Mouse (Mus musculus): ENCODE results near the gene Rin2. TPM values are rescaled to one million over a fixed set of nuclear protein-coding genes. Genes with fewer than 3 reads are reported as not detected.

Rin2 gene
- 13.1 and 16.0 TPM in 2 replicates for polyA plus RNA-seq (2016; fragmentation: Nextera tagmentation; extraction: Ambion mirVana)

DNA sequence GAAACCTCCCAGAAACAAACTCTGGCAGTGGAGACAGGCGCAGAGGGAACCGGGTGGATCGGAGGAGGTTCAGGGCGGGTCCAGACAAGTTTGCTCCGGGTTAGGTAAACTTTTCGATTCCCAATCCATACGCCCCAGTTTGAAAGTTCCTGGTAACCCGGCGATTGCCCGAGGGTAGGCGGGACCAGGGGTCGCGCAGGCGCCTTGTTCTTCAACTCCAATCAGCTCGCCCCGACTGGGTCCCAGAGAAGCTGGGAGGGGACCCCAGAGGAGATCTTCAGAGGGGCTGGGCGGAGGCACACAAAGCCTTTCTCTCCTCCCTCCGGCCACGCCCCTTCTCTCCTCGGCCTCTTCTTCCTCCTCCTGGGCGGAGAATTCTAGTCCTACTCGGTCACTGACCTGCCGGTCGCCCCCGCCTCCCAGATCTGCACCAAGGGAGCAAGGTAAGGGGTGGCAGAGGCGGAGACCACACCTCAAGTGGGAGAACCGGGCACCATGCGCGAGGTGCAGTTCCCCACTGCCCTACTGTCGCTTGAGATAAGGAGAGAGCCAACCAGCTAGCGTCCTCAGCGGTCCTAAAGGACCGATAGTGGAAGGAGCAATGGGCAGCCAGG is at the start of gene Rin2:
Rin2 (plus strand) TSS at position 74 of the 614 bp plus-strand sequence.
- Histone ChIP-seq H3K9me3 (peaks cover 6% of the 10 kb centered on the region; the same call in 1 of the 2 replicates), H3K27me3 (ENCODE audit: insufficient read depth, poor library complexity, severe bottlenecking) (no peaks in the 10 kb centered on the region; the same call in 1 of the 2 replicates), H3K4me1 (replicated peaks) (peaks cover 27% of the 10 kb centered on the region), H3K27ac (peak within 1 kb of the TSS; percentile 89), H3K36me3 (no peaks in the 10 kb centered on the region), H3K4me3 (peak within 1 kb of the TSS; percentile 77)
- under 1% methylated on average over 33 of the region's 33 CpGs for WGBS
- DNase-seq (ENCODE audit: low spot score): peak; percentile 85

DNA sequence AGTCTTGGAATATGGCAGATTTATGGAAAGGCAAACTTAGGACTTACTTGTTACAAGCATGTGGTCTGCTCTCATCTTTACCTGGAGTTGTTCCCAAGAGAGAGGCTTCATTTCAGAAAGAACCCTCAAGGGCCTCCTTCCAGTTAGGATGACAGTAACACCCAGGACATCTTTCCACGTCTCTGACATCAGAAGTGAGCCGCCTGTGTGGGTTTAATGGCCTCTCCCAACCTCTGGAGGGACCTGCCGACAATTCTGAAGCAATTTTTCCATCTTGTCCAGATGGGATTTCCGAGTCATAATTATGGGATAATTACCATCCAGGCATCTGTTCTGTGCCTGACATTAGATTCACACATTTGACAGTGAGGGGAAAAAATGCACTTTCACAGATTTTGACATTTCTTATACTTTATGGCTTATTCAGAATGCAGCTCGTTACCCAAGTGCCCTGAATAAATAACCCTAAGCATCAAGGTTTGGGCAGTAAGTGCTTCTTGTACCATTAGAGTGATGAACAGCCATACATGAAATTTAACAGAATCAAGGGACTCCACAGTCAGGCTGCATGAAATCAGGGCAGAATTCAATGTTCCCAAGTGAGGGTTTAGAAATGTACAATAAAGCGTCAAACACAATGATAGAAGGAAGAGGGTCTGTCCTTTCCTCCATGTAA is 43.8 kb upstream of the Rin2 start:
- Histone ChIP-seq H3K27ac (no peak overlapping the region), H3K4me3 (no peak overlapping the region), H3K4me1 (replicated peaks) (no peaks in the 10 kb centered on the region; the same call in 1 of the 2 replicates), H3K36me3 (no peaks in the 10 kb centered on the region), H3K27me3 (ENCODE audit: insufficient read depth, poor library complexity, severe bottlenecking) (no peaks in the 10 kb centered on the region), H3K9me3 (no peaks in the 10 kb centered on the region)
- no peak for DNase-seq (ENCODE audit: low spot score)
- 81% methylated on average over 6 of the region's 6 CpGs for WGBS

DNA sequence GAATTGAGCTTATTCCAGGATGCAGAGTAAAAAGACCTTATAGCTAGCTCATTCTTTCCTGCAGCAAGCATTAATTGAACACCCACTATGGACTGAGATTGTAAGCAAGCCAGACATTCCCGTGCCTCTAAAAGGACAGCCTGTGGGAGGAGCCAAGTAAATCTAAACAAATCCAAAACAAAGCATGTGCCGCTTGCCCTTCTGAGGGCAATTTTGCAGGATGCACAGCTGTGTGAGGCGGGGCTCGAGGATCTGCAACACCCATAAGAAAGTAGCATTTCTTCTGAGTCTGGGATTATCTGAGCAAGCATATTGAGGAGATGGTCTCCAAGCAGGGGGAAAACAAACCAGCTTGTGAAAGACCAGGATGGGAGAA is 43.2 kb upstream of the Rin2 start:
- Histone ChIP-seq H3K27ac (no peak overlapping the region), H3K27me3 (ENCODE audit: insufficient read depth, poor library complexity, severe bottlenecking) (no peaks in the 10 kb centered on the region), H3K4me1 (replicated peaks) (no peaks in the 10 kb centered on the region; the same call in 1 of the 2 replicates), H3K9me3 (no peaks in the 10 kb centered on the region), H3K4me3 (no peak overlapping the region), H3K36me3 (no peaks in the 10 kb centered on the region)
- WGBS: 57% methylated on average over 4 of the region's 4 CpGs
- DNase-seq (ENCODE audit: low spot score): no peak

DNA sequence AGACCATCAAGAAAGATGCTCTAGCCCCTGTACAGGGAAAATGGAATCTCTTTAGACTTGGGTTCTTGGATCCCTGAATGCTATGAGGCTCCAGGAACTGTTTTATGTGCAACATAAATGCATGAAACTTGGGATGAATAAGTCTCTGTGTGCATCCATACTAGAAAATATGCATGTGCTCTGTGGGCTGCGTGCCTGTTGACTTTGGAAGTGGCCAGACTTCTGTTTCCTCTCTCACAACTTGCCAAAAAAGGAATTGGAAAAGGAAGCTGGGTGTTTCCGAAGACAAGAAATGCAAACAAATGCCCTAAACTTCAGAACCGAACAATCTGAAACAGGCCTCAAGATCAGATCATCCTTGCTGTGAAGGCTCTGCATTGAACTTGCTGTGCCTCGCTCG is 41.2 kb upstream of the Rin2 start:
- H3K27me3 ChIP-seq (ENCODE audit: insufficient read depth, poor library complexity, severe bottlenecking): no peaks in the 10 kb centered on the region
- H3K36me3 ChIP-seq: no peaks in the 10 kb centered on the region
- no peaks in the 10 kb centered on the region; the same call in 1 of the 2 replicates for H3K4me1 ChIP-seq (replicated peaks)
- WGBS: 82% methylated on average over 5 of the region's 5 CpGs
- H3K4me3 ChIP-seq: no peak overlapping the region
- DNase-seq (ENCODE audit: low spot score): no peak
- H3K9me3 ChIP-seq: no peaks in the 10 kb centered on the region
- no peak overlapping the region for H3K27ac ChIP-seq

DNA sequence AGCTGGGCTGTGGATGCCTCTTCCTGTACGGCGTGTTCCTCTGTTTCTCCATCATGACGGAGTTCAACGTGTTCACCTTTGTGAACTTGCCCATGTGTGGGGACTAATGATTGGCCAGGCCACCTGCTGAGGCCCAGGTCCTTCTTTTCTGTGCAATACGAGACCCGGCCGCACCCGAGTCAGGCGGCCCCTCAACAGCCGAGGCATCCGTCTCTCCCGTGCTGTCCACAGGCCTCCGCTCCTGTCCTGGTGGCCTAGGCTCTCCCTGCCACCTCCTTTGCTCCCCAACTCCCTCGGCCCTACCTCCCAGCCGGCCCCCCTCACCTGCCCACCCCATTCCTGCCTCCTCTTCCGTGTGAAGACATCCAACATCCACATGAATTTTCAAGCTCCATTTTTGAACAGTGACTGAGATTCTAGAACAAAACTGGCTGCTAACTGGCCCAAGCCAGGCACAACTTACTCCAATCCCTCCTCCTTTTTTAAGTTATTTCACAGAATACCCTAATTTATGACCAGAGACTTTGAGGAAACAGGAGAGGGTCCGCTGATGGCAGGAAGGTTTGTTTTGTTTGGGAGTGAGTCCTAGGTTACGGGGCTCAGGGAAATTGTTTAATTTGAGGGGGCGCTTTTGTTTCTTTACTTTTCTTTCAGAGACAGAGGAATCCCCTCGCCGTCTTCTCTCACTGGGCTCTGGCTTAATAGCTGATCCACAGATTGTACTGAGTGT is 34.6 kb upstream of the Rin2 start:
- H3K9me3 ChIP-seq: no peaks in the 10 kb centered on the region
- H3K27me3 ChIP-seq (ENCODE audit: insufficient read depth, poor library complexity, severe bottlenecking): no peaks in the 10 kb centered on the region
- 82% methylated on average over 21 of the region's 21 CpGs for WGBS
- H3K4me3 ChIP-seq: no peak overlapping the region
- no peak overlapping the region for H3K27ac ChIP-seq
- DNase-seq (ENCODE audit: low spot score): no peak
- 0 out of 2 replicates have a peak, but pooled peaks cover 7% of the 10 kb centered on the region for H3K4me1 ChIP-seq (replicated peaks)
- H3K36me3 ChIP-seq: no peaks in the 10 kb centered on the region

DNA sequence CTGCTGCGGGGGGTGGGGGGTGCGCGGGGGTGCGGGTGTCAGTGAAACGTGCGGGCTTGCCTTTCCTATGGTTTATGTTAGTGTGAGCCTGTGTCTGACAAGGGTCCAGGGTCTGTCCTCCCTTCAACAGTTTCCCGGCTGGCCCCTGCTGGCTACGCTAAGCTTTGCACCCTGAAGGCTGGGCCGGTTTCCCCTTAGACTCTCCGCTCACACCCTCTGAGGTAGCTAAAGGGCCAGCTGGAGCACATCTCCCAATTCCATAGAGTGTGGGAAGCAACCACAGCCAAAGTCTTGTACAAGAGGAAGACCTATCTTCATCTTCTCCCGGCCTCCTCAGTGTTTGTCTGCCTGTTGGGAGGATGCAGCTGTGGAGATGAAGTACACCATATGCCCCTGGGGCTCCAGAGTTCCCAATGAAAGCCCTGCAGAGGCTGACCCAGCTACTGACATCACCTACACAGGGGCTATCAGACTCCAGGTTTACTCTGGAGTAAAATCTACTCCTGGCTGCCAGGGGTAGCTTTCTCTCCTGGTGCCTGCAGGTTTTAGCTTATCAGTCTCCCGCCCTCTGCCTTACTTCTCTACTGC is 19.5 kb upstream of the Rin2 start:
- peak; percentile 42 for DNase-seq (ENCODE audit: low spot score)
- Histone ChIP-seq H3K4me3 (no peak overlapping the region), H3K27me3 (ENCODE audit: insufficient read depth, poor library complexity, severe bottlenecking) (no peaks in the 10 kb centered on the region), H3K27ac (no peak overlapping the region), H3K36me3 (no peaks in the 10 kb centered on the region), H3K4me1 (replicated peaks) (peaks cover 6% of the 10 kb centered on the region; the same call in 1 of the 2 replicates), H3K9me3 (no peaks in the 10 kb centered on the region)
- 28% methylated on average over 12 of the region's 12 CpGs for WGBS

DNA sequence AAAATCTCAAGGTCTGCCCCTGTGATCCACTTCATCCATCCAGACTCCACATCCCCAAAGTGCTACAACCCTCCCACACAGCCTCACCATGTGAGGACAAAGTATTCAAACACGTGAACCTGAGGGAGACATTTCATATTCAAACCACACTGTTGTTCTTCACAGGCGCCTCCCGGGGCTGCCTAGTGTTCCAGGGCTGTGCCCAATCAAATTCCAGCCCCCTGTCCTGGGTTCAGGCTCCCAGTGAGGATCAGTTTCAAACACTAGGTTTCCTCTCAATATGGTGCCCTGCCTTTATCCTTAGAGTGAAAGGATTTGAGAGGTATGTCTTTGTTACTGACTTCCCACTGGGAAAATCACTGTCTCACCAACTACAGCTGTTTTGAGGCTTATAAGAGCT is 18.9 kb upstream of the Rin2 start:
- H3K9me3 ChIP-seq: no peaks in the 10 kb centered on the region
- H3K27ac ChIP-seq: no peak overlapping the region
- DNase-seq (ENCODE audit: low spot score): no peak
- no peak overlapping the region for H3K4me3 ChIP-seq
- no peaks in the 10 kb centered on the region for H3K27me3 ChIP-seq (ENCODE audit: insufficient read depth, poor library complexity, severe bottlenecking)
- no peaks in the 10 kb centered on the region for H3K36me3 ChIP-seq
- peaks cover 6% of the 10 kb centered on the region; the same call in 1 of the 2 replicates for H3K4me1 ChIP-seq (replicated peaks)
- WGBS: 43% methylated on average over 3 of the region's 3 CpGs

DNA sequence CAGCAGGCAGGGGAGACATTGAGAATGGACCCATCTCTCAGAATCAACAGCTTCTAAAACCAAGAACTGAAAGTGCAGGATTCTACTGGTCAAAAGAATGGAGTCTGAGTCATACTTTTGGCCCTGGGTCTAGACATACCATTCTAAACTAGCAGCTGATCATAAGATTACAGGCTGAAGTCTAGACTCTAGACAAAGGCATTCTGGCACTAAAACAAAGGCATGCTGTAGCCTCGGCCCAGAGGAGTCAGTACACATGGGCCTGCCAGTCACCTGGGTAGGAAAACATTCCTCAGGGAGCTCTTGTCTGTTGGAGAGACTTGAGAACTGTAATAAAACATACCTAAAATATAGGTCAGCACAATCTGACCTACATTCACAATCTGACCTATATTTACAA is 18.3 kb upstream of the Rin2 start:
- DNase-seq (ENCODE audit: low spot score): no peak
- H3K4me3 ChIP-seq: no peak overlapping the region
- WGBS: 55% methylated on average over 1 of the region's 1 CpGs

DNA sequence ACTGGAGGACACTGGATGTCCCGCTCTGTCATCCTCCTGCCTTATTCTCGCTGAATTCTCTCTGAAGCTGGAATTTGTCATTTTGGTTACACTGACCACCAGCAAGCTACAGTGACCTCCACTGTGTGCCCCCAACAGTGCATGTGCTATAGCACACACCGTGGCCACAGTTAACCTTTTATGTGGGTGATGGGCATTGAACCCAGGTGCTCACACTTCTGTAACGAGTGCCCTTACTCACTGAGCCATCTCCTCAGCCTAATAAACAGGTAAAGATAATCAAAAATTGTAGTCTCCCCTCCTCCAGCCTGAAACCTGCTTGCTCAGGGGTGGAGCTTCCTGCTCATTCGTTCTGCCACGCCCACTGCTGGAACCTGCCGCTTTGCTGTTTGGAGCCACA is 13.8 kb upstream of the Rin2 start:
- Histone ChIP-seq H3K4me1 (replicated peaks) (no peaks in the 10 kb centered on the region), H3K36me3 (no peaks in the 10 kb centered on the region), H3K9me3 (no peaks in the 10 kb centered on the region), H3K27me3 (ENCODE audit: insufficient read depth, poor library complexity, severe bottlenecking) (no peaks in the 10 kb centered on the region), H3K4me3 (no peak overlapping the region), H3K27ac (no peak overlapping the region)
- 79% methylated on average over 7 of the region's 7 CpGs for WGBS
- DNase-seq (ENCODE audit: low spot score): no peak

More for the DNA sequence above, 18.3 kb upstream of the Rin2 start:
- H3K27me3 ChIP-seq (ENCODE audit: insufficient read depth, poor library complexity, severe bottlenecking): no peaks in the 10 kb centered on the region
- peaks cover 6% of the 10 kb centered on the region; the same call in 1 of the 2 replicates for H3K4me1 ChIP-seq (replicated peaks)
- H3K27ac ChIP-seq: no peak overlapping the region
- H3K9me3 ChIP-seq: no peaks in the 10 kb centered on the region
- no peaks in the 10 kb centered on the region for H3K36me3 ChIP-seq

DNA sequence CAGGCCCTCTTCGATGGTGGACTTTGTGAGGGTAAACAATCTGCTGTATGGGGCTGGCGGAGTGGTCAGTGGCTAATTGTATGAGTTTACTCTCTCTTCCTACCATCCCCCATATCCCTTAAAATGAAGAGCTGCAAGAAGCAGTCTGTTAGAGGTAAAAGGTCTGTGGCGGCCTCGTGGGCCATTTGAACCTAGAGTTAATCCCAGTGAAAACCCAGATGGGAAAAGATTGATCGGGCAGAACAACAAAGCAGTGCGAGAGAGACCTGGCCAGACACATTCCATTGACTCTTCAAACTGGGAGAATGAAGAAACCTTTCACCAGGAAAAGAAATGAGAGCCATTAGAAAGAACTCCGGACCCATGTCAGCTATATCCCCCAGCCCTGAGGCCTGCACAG is 11.1 kb upstream of the Rin2 start:
- no peaks in the 10 kb centered on the region for H3K4me1 ChIP-seq (replicated peaks)
- no peak overlapping the region for H3K4me3 ChIP-seq
- no peak for DNase-seq (ENCODE audit: low spot score)
- no peaks in the 10 kb centered on the region for H3K36me3 ChIP-seq
- 86% methylated on average over 7 of the region's 7 CpGs for whole genome bisulfite sequencing
- no peaks in the 10 kb centered on the region for H3K9me3 ChIP-seq
- no peak overlapping the region for H3K27ac ChIP-seq
- no peaks in the 10 kb centered on the region for H3K27me3 ChIP-seq (ENCODE audit: insufficient read depth, poor library complexity, severe bottlenecking)

DNA sequence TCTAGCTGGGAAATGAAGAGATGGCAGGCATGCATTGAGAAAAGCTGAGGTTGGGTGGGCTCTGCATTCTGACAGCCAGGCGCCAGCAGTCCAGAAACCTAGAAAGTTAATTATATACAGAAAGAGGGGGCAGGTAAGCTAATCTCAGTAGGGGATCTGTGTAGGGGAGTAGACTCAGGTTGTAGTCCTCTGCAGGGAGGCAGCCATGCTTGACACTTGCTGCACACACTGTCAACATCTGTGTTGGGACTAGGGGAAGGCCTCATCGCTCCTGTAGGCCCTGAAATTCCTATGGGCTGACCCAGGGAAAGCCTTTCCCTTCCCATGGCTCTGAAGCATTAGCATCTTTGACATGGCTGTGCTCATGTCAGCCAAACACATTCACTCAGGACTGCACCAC is 10.7 kb upstream of the Rin2 start:
- no peak for DNase-seq (ENCODE audit: low spot score)

DNA sequence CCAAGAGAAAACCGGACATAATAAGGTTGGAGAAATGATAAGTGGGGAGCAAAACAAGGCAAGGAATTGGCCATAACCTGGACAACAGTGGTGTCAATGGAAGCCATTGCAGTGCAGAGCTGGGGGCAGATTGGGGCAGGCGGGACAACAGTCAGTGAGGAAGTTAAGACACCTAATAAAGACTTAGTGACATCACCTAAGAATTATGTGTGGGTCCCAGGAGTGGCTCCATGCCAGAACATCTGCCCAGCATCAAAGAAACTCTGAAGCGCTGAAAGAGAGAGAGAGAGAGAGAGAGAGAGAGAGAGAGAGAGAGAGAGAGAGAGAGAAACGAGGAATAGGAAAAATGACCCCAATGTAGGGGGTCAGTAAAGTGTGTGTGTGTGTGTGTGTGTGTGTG is 6.9 kb upstream of the Rin2 start:
- Histone ChIP-seq H3K9me3 (no peaks in the 10 kb centered on the region), H3K27me3 (ENCODE audit: insufficient read depth, poor library complexity, severe bottlenecking) (no peaks in the 10 kb centered on the region), H3K27ac (no peak overlapping the region), H3K36me3 (no peaks in the 10 kb centered on the region), H3K4me1 (replicated peaks) (no peaks in the 10 kb centered on the region), H3K4me3 (no peak overlapping the region)
- 85% methylated on average over 4 of the region's 4 CpGs for WGBS
- DNase-seq (ENCODE audit: low spot score): no peak

More for the DNA sequence above, 10.7 kb upstream of the Rin2 start:
- WGBS: 83% methylated on average over 2 of the region's 2 CpGs
- Histone ChIP-seq H3K27ac (no peak overlapping the region), H3K27me3 (ENCODE audit: insufficient read depth, poor library complexity, severe bottlenecking) (no peaks in the 10 kb centered on the region), H3K9me3 (no peaks in the 10 kb centered on the region), H3K36me3 (no peaks in the 10 kb centered on the region), H3K4me1 (replicated peaks) (no peaks in the 10 kb centered on the region), H3K4me3 (no peak overlapping the region)

DNA sequence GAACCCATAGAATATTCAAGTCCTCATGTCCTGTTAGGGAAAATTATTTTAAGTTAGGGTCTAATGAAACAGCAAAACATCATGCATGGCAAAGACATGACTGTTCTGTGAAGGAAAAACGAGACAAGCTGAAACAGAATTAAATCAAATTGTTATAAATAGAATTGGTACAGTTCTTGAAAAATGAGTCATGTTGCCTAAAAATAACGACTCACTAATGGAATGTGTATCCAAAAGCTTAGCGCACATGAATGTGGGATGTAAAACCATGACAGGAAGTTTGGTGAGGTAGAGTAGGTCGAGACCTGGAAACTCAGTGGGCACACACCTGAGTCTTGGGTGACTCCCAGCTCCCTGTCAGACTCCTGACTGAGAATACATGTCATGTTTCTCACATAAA is 4.9 kb upstream of the Rin2 start:
- H3K9me3 ChIP-seq: no peaks in the 10 kb centered on the region
- no peaks in the 10 kb centered on the region for H3K27me3 ChIP-seq (ENCODE audit: insufficient read depth, poor library complexity, severe bottlenecking)
- H3K4me3 ChIP-seq: no peak overlapping the region
- peaks cover 13% of the 10 kb centered on the region for H3K4me1 ChIP-seq (replicated peaks)
- no peak for DNase-seq (ENCODE audit: low spot score)
- H3K27ac ChIP-seq: no peak overlapping the region
- no peaks in the 10 kb centered on the region for H3K36me3 ChIP-seq
- 86% methylated on average over 4 of the region's 4 CpGs for WGBS
